Mouse (Mus musculus) embryonic facial prominence, embryonic 13.5 days (tissue): ENCODE measurements around the gene Ccdc47. TPM values are rescaled to one million over a fixed set of nuclear protein-coding genes. Genes with fewer than 3 reads are reported as not detected.

Source experiments
- polyA plus RNA-seq: library from polyadenylated mRNA; unstranded; fragments of >200 nt; fragmentation: Nextera tagmentation; extraction: Ambion mirVana; gene quantifications from 2 replicates; pipeline ENCODE4 v1.2.1, GENCODE M21; 2015

The Ccdc47 gene
- polyA plus RNA-seq, 1 experiment from 2014 or later = 81.4 TPM

Other genes with a start within 250 kb of the Ccdc47 start
- gene Ace, start 248.4 kb downstream of the Ccdc47 start, polyA plus RNA-seq = 0.65 and 0.94 TPM in 2 replicates
- not detected in 2 replicates for gene Ace3, start 221.7 kb downstream of the Ccdc47 start, polyA plus RNA-seq
- 0.31 and 0.70 TPM in 2 replicates for gene Kcnh6, start 208.2 kb downstream of the Ccdc47 start, polyA plus RNA-seq
- gene Dcaf7, start 179.5 kb downstream of the Ccdc47 start, polyA plus RNA-seq = 71.3 and 74.6 TPM in 2 replicates
- gene Taco1, start 150.3 kb downstream of the Ccdc47 start, polyA plus RNA-seq = 10.2 and 10.8 TPM in 2 replicates
- 25.1 and 25.6 TPM in 2 replicates for gene Map3k3, start 131.7 kb downstream of the Ccdc47 start, polyA plus RNA-seq
- gene Gm10840, start 55.5 kb downstream of the Ccdc47 start, polyA plus RNA-seq = not detected in 2 replicates
- gene Limd2, start 55.5 kb downstream of the Ccdc47 start, polyA plus RNA-seq = 367 and 452 TPM in 2 replicates
- 34.8 and 35.8 TPM in 2 replicates for gene Strada, start 14.2 kb downstream of the Ccdc47 start, polyA plus RNA-seq
- gene Ddx42, start 582 bp upstream of the Ccdc47 start, polyA plus RNA-seq = 81.2 and 90.4 TPM in 2 replicates
- gene Ftsj3, start 39.7 kb upstream of the Ccdc47 start, polyA plus RNA-seq = 60.0 and 63.0 TPM in 2 replicates
- 286 and 310 TPM in 2 replicates for gene Psmc5, start 39.8 kb upstream of the Ccdc47 start, polyA plus RNA-seq
- gene Smarcd2, start 56.6 kb upstream of the Ccdc47 start, polyA plus RNA-seq = 75.7 and 88.0 TPM in 2 replicates
- gene Tcam1, start 60.3 kb upstream of the Ccdc47 start, polyA plus RNA-seq = 0.19 and 0.44 TPM in 2 replicates
- not detected in 2 replicates for gene Gh, start 85.5 kb upstream of the Ccdc47 start, polyA plus RNA-seq
- gene Cd79b, start 98.4 kb upstream of the Ccdc47 start, polyA plus RNA-seq = 1.8 and 2.1 TPM in 2 replicates
- 0.14 and 0.28 TPM in 2 replicates for gene Scn4a, start 136.9 kb upstream of the Ccdc47 start, polyA plus RNA-seq
- gene Prr29, start 149.1 kb upstream of the Ccdc47 start, polyA plus RNA-seq = 0.33 TPM in 1 of 2 replicates, not detected in the other
- gene Icam2, start 171.7 kb upstream of the Ccdc47 start, polyA plus RNA-seq = 26.2 and 32.6 TPM in 2 replicates